Mouse (Mus musculus): Measurements from ENCODE around the gene Ctnnal1. TPM values are rescaled to one million over a fixed set of nuclear protein-coding genes. Genes with fewer than 3 reads are reported as not detected.
A peak's percentile ranks its signal among the peaks of the same experiment; 100 is the strongest.

Ctnnal1 gene
- polyA plus RNA-seq (2012; ENCODE audit: insufficient read depth, low replicate concordance): 9.0 and 19.4 TPM in 2 replicates

- H3K27me3 ChIP-seq (replicated peaks): no peaks in the 10 kb centered on the region
- no peaks in the 10 kb centered on the region for H3K9me3 ChIP-seq
- no peak for TF ChIP-seq FLI1 (IDR thresholded peaks at IDR 0.05; ENCODE audit: low read length)
- TF ChIP-seq GATA1 (IDR thresholded peaks at IDR 0.05; ENCODE audit: borderline replicate concordance, low read length): no peak
- peaks cover 62% of the 10 kb centered on the region for H3K4me1 ChIP-seq
- peak within 1 kb of the TSS; percentile 97 for H3K4me3 ChIP-seq (replicated peaks)
- H3K36me3 ChIP-seq (replicated peaks; ENCODE audit: low read length): peaks cover 19% of the 10 kb centered on the region
Observed at GRCm38 (mm10) chr4:56865003-56865511, at the start of gene Ctnnal1. TSS of gene Ctnnal1 (minus strand) at chr4:56865188.

- Histone ChIP-seq H3K4me3 (replicated peaks) (no peak overlapping the region), H3K4me1 (no peaks in the 10 kb centered on the region), H3K36me3 (replicated peaks; ENCODE audit: low read length) (peaks cover 76% of the 10 kb centered on the region), H3K27me3 (replicated peaks) (no peaks in the 10 kb centered on the region), H3K9me3 (no peaks in the 10 kb centered on the region)
- no peak for TF ChIP-seq FLI1 (IDR thresholded peaks at IDR 0.05; ENCODE audit: low read length)
- TF ChIP-seq GATA1 (IDR thresholded peaks at IDR 0.05; ENCODE audit: borderline replicate concordance, low read length): no peak
Observed at GRCm38 (mm10) chr4:56914761-56915160, 49.8 kb upstream of the Ctnnal1 start.

GRCm38 (mm10) chr4:56914338-56914737 lies 49.4 kb upstream of the Ctnnal1 start:
- no peaks in the 10 kb centered on the region for H3K4me1 ChIP-seq
- H3K27me3 ChIP-seq (replicated peaks): no peaks in the 10 kb centered on the region
- no peak overlapping the region for H3K4me3 ChIP-seq (replicated peaks)
- no peaks in the 10 kb centered on the region for H3K9me3 ChIP-seq
- H3K36me3 ChIP-seq (replicated peaks; ENCODE audit: low read length): peaks cover 80% of the 10 kb centered on the region
- TF ChIP-seq FLI1 (IDR thresholded peaks at IDR 0.05; ENCODE audit: low read length): no peak

- H3K27me3 ChIP-seq (replicated peaks): no peaks in the 10 kb centered on the region
- no peak overlapping the region for H3K4me3 ChIP-seq (replicated peaks)
- H3K9me3 ChIP-seq: no peaks in the 10 kb centered on the region
- TF ChIP-seq GATA1 (IDR thresholded peaks at IDR 0.05; ENCODE audit: borderline replicate concordance, low read length) (no peak), FLI1 (IDR thresholded peaks at IDR 0.05; ENCODE audit: low read length) (no peak)
- H3K36me3 ChIP-seq (replicated peaks; ENCODE audit: low read length): peaks cover 89% of the 10 kb centered on the region
- H3K4me1 ChIP-seq: no peaks in the 10 kb centered on the region
Observed at GRCm38 (mm10) chr4:56912382-56913001, 47.5 kb upstream of the Ctnnal1 start.

GRCm38 (mm10) chr4:56909568-56909967 lies 44.6 kb upstream of the Ctnnal1 start:
- H3K36me3 ChIP-seq (replicated peaks; ENCODE audit: low read length): peaks cover 86% of the 10 kb centered on the region
- H3K4me1 ChIP-seq: no peaks in the 10 kb centered on the region
- H3K9me3 ChIP-seq: no peaks in the 10 kb centered on the region
- no peaks in the 10 kb centered on the region for H3K27me3 ChIP-seq (replicated peaks)
- H3K4me3 ChIP-seq (replicated peaks): no peak overlapping the region
- TF ChIP-seq GATA1 (IDR thresholded peaks at IDR 0.05; ENCODE audit: borderline replicate concordance, low read length) (no peak), FLI1 (IDR thresholded peaks at IDR 0.05; ENCODE audit: low read length) (no peak)

- peaks cover 87% of the 10 kb centered on the region for H3K36me3 ChIP-seq (replicated peaks; ENCODE audit: low read length)
- no peak overlapping the region for H3K4me3 ChIP-seq (replicated peaks)
- H3K4me1 ChIP-seq: no peaks in the 10 kb centered on the region
- no peak for TF ChIP-seq FLI1 (IDR thresholded peaks at IDR 0.05; ENCODE audit: low read length)
- TF ChIP-seq GATA1 (IDR thresholded peaks at IDR 0.05; ENCODE audit: borderline replicate concordance, low read length): no peak
- no peaks in the 10 kb centered on the region for H3K27me3 ChIP-seq (replicated peaks)
- no peaks in the 10 kb centered on the region for H3K9me3 ChIP-seq
Observed at GRCm38 (mm10) chr4:56907671-56908070, 42.7 kb upstream of the Ctnnal1 start.

- no peaks in the 10 kb centered on the region for H3K4me1 ChIP-seq
- TF ChIP-seq FLI1 (IDR thresholded peaks at IDR 0.05; ENCODE audit: low read length): no peak
- no peak for TF ChIP-seq GATA1 (IDR thresholded peaks at IDR 0.05; ENCODE audit: borderline replicate concordance, low read length)
- no peaks in the 10 kb centered on the region for H3K27me3 ChIP-seq (replicated peaks)
- peaks cover 89% of the 10 kb centered on the region for H3K36me3 ChIP-seq (replicated peaks; ENCODE audit: low read length)
- no peak overlapping the region for H3K4me3 ChIP-seq (replicated peaks)
- no peaks in the 10 kb centered on the region for H3K9me3 ChIP-seq
Observed at GRCm38 (mm10) chr4:56906926-56907325, 41.9 kb upstream of the Ctnnal1 start.

- Histone ChIP-seq H3K9me3 (no peaks in the 10 kb centered on the region; the same call in 1 of the 2 replicates), H3K36me3 (replicated peaks; ENCODE audit: low read length) (peaks cover 86% of the 10 kb centered on the region), H3K4me3 (replicated peaks) (no peak overlapping the region), H3K27me3 (replicated peaks) (no peaks in the 10 kb centered on the region), H3K4me1 (no peaks in the 10 kb centered on the region)
- TF ChIP-seq GATA1 (IDR thresholded peaks at IDR 0.05; ENCODE audit: borderline replicate concordance, low read length) (no peak), FLI1 (IDR thresholded peaks at IDR 0.05; ENCODE audit: low read length) (no peak)
Observed at GRCm38 (mm10) chr4:56905507-56905906, 40.5 kb upstream of the Ctnnal1 start.

- peaks cover 8% of the 10 kb centered on the region; the same call in 1 of the 2 replicates for H3K4me1 ChIP-seq
- TF ChIP-seq FLI1 (IDR thresholded peaks at IDR 0.05; ENCODE audit: low read length) (no peak), GATA1 (IDR thresholded peaks at IDR 0.05; ENCODE audit: borderline replicate concordance, low read length) (no peak)
- no peaks in the 10 kb centered on the region; the same call in 1 of the 2 replicates for H3K9me3 ChIP-seq
- no peak overlapping the region for H3K4me3 ChIP-seq (replicated peaks)
- H3K36me3 ChIP-seq (replicated peaks; ENCODE audit: low read length): peaks cover 87% of the 10 kb centered on the region
- H3K27me3 ChIP-seq (replicated peaks): no peaks in the 10 kb centered on the region
Observed at GRCm38 (mm10) chr4:56901671-56902070, 36.7 kb upstream of the Ctnnal1 start.

GRCm38 (mm10) chr4:56899216-56899615 lies 34.2 kb upstream of the Ctnnal1 start:
- TF ChIP-seq GATA1 (IDR thresholded peaks at IDR 0.05; ENCODE audit: borderline replicate concordance, low read length) (no peak), FLI1 (IDR thresholded peaks at IDR 0.05; ENCODE audit: low read length) (no peak)
- Histone ChIP-seq H3K4me3 (replicated peaks) (no peak overlapping the region), H3K36me3 (replicated peaks; ENCODE audit: low read length) (peaks cover 80% of the 10 kb centered on the region), H3K4me1 (peaks cover 26% of the 10 kb centered on the region), H3K27me3 (replicated peaks) (no peaks in the 10 kb centered on the region), H3K9me3 (no peaks in the 10 kb centered on the region; the same call in 1 of the 2 replicates)

Measured in megakaryocyte, embryonic 14.5 days (primary cell).